Mouse (Mus musculus) monocyte, adult 2 months (primary cell): ENCODE measurements around the gene Olfr594.
"Not testable (repeated sequence)": the region's sequence is repeated elsewhere in the genome, so short reads cannot be mapped to it uniquely, and the experiment has no call there.

Experiments used
- DNase-seq, 2 experiments: peaks; one replicate each; pipeline ENCODE4 v3.0.0; 2022; ENCODE audit warnings: low spot score in 2 of 2, low read depth in 1 of 2

Olfr594 gene

DNA sequence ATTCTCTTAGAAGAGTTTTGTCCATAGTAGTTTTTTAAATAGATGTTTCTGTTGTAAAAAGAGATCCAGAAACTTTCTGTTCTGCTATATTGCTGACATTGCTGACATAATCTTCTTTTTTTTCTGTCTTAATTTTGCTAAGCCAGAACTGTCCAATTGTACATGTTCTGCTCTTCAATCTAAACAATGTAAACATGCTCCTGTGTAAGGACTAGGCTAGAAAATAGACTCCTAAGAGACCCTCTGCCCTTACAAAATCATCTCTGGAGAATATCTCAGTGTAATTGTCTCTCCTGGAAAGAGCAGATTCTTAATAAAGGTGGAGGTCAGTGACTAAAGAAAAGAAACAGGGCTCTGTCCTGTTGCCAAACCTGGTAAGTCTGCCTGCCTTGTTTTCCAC lies at the start of gene Olfr594:
TSS of gene Olfr594 (plus strand) at position 301 of the 400 bp plus-strand sequence.
- no peak for DNase-seq

DNA sequence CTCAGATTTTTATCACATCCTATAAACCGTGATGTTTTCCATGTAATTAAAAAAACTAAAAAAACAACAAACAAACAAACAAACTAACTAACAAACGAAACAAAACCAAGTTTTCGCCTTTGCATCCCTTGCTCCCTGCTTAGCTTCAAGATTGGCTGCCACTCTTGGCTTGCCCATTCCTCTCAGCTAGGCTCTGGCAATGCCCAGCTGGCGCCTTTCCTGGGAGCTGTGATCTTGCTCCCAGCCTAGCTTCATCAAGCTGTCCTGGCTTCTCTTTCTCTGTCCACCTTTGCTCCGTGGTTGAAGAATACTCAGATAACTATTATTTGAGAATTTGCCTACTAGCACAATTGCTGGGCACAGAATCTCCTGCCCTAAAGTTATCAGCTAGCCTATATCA lies 47.1 kb upstream of the Olfr594 start:
- no peak for DNase-seq

DNA sequence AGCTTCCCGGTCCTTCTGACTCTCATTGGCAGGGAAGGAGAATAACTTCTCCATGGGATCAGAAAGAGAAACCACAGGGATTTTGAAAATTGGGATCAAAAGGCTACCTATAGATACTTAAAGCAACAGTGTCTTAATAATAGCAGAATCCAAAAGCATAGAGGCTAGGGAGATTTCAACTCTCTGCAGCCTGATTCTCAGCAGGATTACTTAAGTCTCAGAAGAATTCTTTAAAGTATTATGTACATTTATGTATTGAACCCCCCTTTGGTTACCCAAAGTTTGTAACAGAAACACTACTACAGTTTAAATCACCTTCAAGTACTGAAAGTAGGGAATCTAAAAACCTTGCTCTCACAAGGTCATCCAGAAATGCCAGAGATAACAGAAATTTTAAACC lies 38.6 kb upstream of the Olfr594 start, which contains the start of gene Olfr591:
TSS of gene Olfr591 (minus strand) at position 101 of the 400 bp plus-strand sequence.
- DNase-seq = no peak

DNA sequence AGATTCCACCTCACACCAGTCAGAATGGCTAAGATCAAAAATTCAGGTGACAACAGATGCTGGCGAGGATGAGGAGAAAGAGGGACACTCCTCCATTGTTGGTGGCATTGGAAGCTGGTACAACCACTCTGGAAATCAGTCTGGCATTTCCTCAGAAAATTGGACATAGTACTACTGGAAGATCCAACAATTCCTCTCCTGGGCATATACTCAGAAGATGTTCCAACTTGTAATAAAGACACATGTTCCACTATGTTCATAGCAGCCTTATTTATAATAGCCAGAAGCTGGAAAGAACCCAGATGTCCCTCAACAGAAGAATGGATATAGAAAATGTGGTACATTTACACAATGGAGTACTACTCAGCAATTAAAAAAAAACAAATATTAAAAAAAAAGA lies 32.3 kb upstream of the Olfr594 start, which contains the start of gene Olfr592:
TSS of gene Olfr592 (plus strand) at position 301 of the 400 bp plus-strand sequence.
- DNase-seq = not testable (repeated sequence)

DNA sequence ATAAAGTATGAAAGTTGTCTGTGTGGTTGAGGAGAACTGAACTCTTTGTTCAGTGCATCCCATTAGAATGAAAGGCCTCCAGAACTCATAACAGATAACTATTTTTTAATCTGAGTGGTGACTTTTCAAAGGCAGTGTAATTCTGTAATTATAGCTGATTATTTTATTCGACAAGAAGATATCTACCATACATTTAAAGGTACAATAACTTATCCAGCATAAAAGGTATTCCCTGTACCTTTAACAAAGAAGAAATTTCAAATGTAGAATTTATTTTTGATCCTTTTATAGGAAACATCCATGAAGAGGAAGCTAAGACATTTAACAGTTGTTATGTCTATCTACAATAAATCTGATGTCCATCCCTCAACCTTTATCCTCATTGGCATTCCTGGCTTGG lies 5.2 kb upstream of the Olfr594 start, which contains the start of gene Olfr593:
TSS of gene Olfr593 (plus strand) at position 301 of the 400 bp plus-strand sequence.
- DNase-seq = no peak

DNA sequence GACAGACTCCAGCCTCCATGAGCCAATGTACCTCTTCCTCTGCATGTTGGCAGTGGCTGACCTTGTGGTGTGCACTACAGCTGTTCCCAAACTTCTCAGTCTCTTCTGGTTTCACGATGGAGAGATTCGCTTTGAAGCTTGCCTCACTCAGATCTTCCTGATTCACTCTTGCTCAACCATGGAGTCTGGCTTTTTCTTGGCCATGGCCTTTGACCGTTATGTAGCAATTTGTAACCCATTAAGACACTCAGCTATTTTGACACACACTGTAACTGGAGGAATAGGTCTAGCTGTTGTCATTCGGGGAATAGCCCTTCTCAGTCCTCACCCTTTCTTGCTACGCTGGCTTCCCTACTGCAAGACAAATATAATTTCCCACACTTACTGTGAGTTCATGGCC lies 4.7 kb upstream of the Olfr594 start:
- DNase-seq = not testable (repeated sequence)

DNA sequence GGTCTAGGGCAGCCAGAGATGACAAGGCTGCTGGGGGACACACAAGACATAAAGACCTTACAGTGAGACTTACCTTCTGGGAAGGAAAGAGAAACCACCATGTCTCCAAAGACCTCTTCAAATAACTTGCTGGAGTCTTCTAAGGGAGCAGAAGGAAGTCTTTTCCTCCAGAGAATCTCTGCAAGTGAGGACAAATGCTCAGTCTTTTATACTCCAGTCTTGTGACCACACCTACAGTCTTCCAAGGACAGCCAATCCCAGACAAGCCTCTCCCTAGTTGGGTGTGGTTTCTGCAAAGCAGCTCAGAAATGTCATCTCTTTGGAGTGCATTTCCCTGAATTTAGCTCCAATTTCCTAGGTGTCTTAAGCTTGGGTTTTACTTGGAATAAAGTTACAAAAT lies 35.6 kb downstream of the Olfr594 start, which contains the start of gene Usp17ld:
TSS of gene Usp17ld (minus strand) at position 101 of the 400 bp plus-strand sequence.
- not testable (repeated sequence) for DNase-seq
